Mouse (Mus musculus): ENCODE results near the gene Usp37. TPM values are rescaled to one million over a fixed set of nuclear protein-coding genes. Genes with fewer than 3 reads are reported as not detected.

Gene Usp37
- polyA plus RNA-seq, 1 experiment from 2014 or later: 35.9 TPM

DNA sequence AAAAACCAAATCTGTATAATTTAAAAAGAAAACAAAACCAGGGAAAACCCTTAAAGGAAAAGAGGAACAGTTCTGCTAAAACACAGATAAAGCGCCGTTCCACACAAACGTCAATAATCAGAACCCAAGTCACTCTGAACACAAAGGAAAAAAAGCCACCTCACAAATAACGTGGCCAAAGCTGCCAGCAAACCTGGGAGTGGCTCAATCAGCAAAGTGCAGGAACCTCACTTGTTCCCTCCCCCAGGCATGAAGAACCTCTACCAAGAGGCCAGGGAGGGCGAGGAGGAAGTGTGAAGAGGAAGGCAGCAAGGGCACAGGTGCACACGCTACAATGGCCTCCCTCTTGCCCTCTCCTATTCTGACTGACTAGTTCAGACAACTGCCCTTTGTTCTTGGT lies 108.5 kb downstream of the Usp37 start:
- ATAC-seq: no peak
- no peaks in the 10 kb centered on the region; the same call in none of the 2 replicates for H3K36me3 ChIP-seq (ENCODE audit: control insufficient read depth, insufficient read depth)
- no peaks in the 10 kb centered on the region for H3K27me3 ChIP-seq (replicated peaks; ENCODE audit: control insufficient read depth, insufficient read depth, low read length)

GRCm38 (mm10) chr1:74434596-74434995 lies 109.5 kb downstream of the Usp37 start:
- Histone ChIP-seq H3K27ac (ENCODE audit: low read length) (no peak overlapping the region), H3K4me2 (ENCODE audit: low read length) (no peak overlapping the region), H3K4me3 (replicated peaks; ENCODE audit: low read length) (no peak overlapping the region), H3K27me3 (replicated peaks; ENCODE audit: control insufficient read depth, insufficient read depth, low read length) (no peaks in the 10 kb centered on the region), H3K4me1 (replicated peaks; ENCODE audit: control insufficient read depth, insufficient read depth, low read length) (no peaks in the 10 kb centered on the region), H3K9ac (replicated peaks; ENCODE audit: low read depth, low read length) (no peak overlapping the region), H3K36me3 (ENCODE audit: control insufficient read depth, insufficient read depth) (no peaks in the 10 kb centered on the region; the same call in 1 of the 2 replicates), H3K9me3 (ENCODE audit: control insufficient read depth, low read length) (no peaks in the 10 kb centered on the region)
- no peak for ATAC-seq
- 75% methylated on average over 5 of the region's 5 CpGs for WGBS

More for the DNA sequence above, 108.5 kb downstream of the Usp37 start:
- Histone ChIP-seq H3K27ac (ENCODE audit: low read length) (no peak overlapping the region), H3K9ac (replicated peaks; ENCODE audit: low read depth, low read length) (no peak overlapping the region), H3K4me1 (replicated peaks; ENCODE audit: control insufficient read depth, insufficient read depth, low read length) (no peaks in the 10 kb centered on the region), H3K9me3 (ENCODE audit: control insufficient read depth, low read length) (no peaks in the 10 kb centered on the region), H3K4me2 (ENCODE audit: low read length) (no peak overlapping the region), H3K4me3 (replicated peaks; ENCODE audit: low read length) (no peak overlapping the region)
- WGBS: 87% methylated on average over 6 of the region's 6 CpGs

- Histone ChIP-seq H3K9me3 (ENCODE audit: control insufficient read depth, low read length) (no peaks in the 10 kb centered on the region), H3K4me2 (ENCODE audit: low read length) (no peak overlapping the region), H3K36me3 (ENCODE audit: control insufficient read depth, insufficient read depth) (no peaks in the 10 kb centered on the region; the same call in 1 of the 2 replicates), H3K4me3 (replicated peaks; ENCODE audit: low read length) (no peak overlapping the region), H3K9ac (replicated peaks; ENCODE audit: low read depth, low read length) (no peak overlapping the region), H3K27me3 (replicated peaks; ENCODE audit: control insufficient read depth, insufficient read depth, low read length) (no peaks in the 10 kb centered on the region), H3K27ac (ENCODE audit: low read length) (no peak overlapping the region), H3K4me1 (replicated peaks; ENCODE audit: control insufficient read depth, insufficient read depth, low read length) (no peaks in the 10 kb centered on the region)
- WGBS: 94% methylated on average over 6 of the region's 6 CpGs
- ATAC-seq: no peak
Measured at GRCm38 (mm10) chr1:74433220-74433619, 110.9 kb downstream of the Usp37 start.

DNA sequence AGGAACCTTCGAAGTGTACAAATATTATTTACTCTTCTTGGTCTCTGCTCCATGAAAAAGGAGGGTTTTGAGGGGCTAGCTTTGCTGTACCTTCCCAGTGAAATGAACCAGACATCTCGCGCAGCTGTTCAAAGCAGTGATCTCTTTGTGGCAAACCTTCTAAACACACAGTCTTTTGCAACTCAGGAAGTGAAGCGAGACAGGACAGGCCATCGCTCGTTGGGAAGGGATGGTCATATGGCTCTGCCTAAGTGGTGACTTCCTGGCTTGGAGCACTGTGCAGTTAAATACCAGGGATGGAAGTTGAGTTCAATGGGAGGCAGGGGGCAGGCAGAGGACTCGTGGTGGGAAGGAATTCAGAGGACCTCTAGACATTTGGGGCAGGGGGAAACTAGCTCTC lies 118.2 kb downstream of the Usp37 start:
- WGBS: 86% methylated on average over 7 of the region's 7 CpGs
- Histone ChIP-seq H3K4me2 (ENCODE audit: low read length) (no peak overlapping the region), H3K4me3 (replicated peaks; ENCODE audit: low read length) (no peak overlapping the region), H3K36me3 (ENCODE audit: control insufficient read depth, insufficient read depth) (no peaks in the 10 kb centered on the region), H3K27ac (ENCODE audit: low read length) (no peak overlapping the region), H3K27me3 (replicated peaks; ENCODE audit: control insufficient read depth, insufficient read depth, low read length) (no peaks in the 10 kb centered on the region), H3K9ac (replicated peaks; ENCODE audit: low read depth, low read length) (no peak overlapping the region), H3K9me3 (ENCODE audit: control insufficient read depth, low read length) (no peaks in the 10 kb centered on the region), H3K4me1 (replicated peaks; ENCODE audit: control insufficient read depth, insufficient read depth, low read length) (no peaks in the 10 kb centered on the region)
- no peak for ATAC-seq

- Histone ChIP-seq H3K36me3 (ENCODE audit: control insufficient read depth, insufficient read depth) (no peaks in the 10 kb centered on the region), H3K4me3 (replicated peaks; ENCODE audit: low read length) (no peak overlapping the region), H3K4me1 (replicated peaks; ENCODE audit: control insufficient read depth, insufficient read depth, low read length) (no peaks in the 10 kb centered on the region), H3K9me3 (ENCODE audit: control insufficient read depth, low read length) (no peaks in the 10 kb centered on the region), H3K4me2 (ENCODE audit: low read length) (no peak overlapping the region), H3K9ac (replicated peaks; ENCODE audit: low read depth, low read length) (no peak overlapping the region), H3K27me3 (replicated peaks; ENCODE audit: control insufficient read depth, insufficient read depth, low read length) (no peaks in the 10 kb centered on the region), H3K27ac (ENCODE audit: low read length) (no peak overlapping the region)
- WGBS: 41% methylated on average over 8 of the region's 8 CpGs
- ATAC-seq: no peak
Measured at GRCm38 (mm10) chr1:74423147-74423546, 120.9 kb downstream of the Usp37 start.

GRCm38 (mm10) chr1:74419440-74419794 lies 124.7 kb downstream of the Usp37 start:
- Histone ChIP-seq H3K27me3 (replicated peaks; ENCODE audit: control insufficient read depth, insufficient read depth, low read length) (no peaks in the 10 kb centered on the region), H3K4me3 (replicated peaks; ENCODE audit: low read length) (no peak overlapping the region), H3K4me1 (replicated peaks; ENCODE audit: control insufficient read depth, insufficient read depth, low read length) (no peaks in the 10 kb centered on the region), H3K36me3 (ENCODE audit: control insufficient read depth, insufficient read depth) (no peaks in the 10 kb centered on the region), H3K9me3 (ENCODE audit: control insufficient read depth, low read length) (no peaks in the 10 kb centered on the region), H3K4me2 (ENCODE audit: low read length) (no peak overlapping the region), H3K9ac (replicated peaks; ENCODE audit: low read depth, low read length) (no peak overlapping the region), H3K27ac (ENCODE audit: low read length) (no peak overlapping the region)
- no peak for ATAC-seq
- 74% methylated on average over 9 of the region's 9 CpGs for WGBS

- Histone ChIP-seq H3K9me3 (ENCODE audit: control insufficient read depth, low read length) (no peaks in the 10 kb centered on the region), H3K9ac (replicated peaks; ENCODE audit: low read depth, low read length) (no peak overlapping the region), H3K36me3 (ENCODE audit: control insufficient read depth, insufficient read depth) (no peaks in the 10 kb centered on the region), H3K4me1 (replicated peaks; ENCODE audit: control insufficient read depth, insufficient read depth, low read length) (no peaks in the 10 kb centered on the region), H3K4me3 (replicated peaks; ENCODE audit: low read length) (no peak overlapping the region), H3K27me3 (replicated peaks; ENCODE audit: control insufficient read depth, insufficient read depth, low read length) (no peaks in the 10 kb centered on the region), H3K4me2 (ENCODE audit: low read length) (no peak overlapping the region), H3K27ac (ENCODE audit: low read length) (no peak overlapping the region)
- ATAC-seq: no peak
- WGBS: 69% methylated on average over 17 of the region's 17 CpGs
Measured at GRCm38 (mm10) chr1:74418747-74419439, 125.2 kb downstream of the Usp37 start.

DNA sequence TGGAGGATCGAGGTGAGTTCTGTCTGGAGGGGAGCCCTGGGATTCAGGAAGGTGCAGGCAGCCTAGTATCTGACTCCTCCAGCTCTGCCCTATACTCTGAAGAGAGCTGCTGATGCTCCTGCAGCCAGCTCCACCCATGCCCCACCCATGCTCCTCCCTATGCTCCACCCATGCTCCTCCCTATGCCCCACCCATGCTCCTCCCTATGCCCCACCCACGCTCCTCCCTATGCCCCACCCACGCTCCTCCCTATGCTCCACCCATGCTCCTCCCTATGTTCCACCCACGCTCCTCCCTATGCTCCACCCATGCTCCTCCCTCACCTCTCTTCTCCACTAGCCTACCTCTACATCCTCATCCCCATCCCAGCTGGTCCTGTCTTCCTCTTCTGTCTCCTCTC lies 128.9 kb downstream of the Usp37 start:
- H3K9me3 ChIP-seq (ENCODE audit: control insufficient read depth, low read length): no peaks in the 10 kb centered on the region
- H3K4me1 ChIP-seq (replicated peaks; ENCODE audit: control insufficient read depth, insufficient read depth, low read length): no peaks in the 10 kb centered on the region
- no peak overlapping the region for H3K4me3 ChIP-seq (replicated peaks; ENCODE audit: low read length)
- H3K4me2 ChIP-seq (ENCODE audit: low read length): no peak overlapping the region
- no peak for ATAC-seq
- H3K27ac ChIP-seq (ENCODE audit: low read length): no peak overlapping the region
- H3K27me3 ChIP-seq (replicated peaks; ENCODE audit: control insufficient read depth, insufficient read depth, low read length): no peaks in the 10 kb centered on the region
- no peaks in the 10 kb centered on the region for H3K36me3 ChIP-seq (ENCODE audit: control insufficient read depth, insufficient read depth)
- H3K9ac ChIP-seq (replicated peaks; ENCODE audit: low read depth, low read length): no peak overlapping the region
- 45% methylated on average over 4 of the region's 4 CpGs for WGBS

- 81% methylated on average over 8 of the region's 8 CpGs for WGBS
- Histone ChIP-seq H3K27me3 (replicated peaks; ENCODE audit: control insufficient read depth, insufficient read depth, low read length) (no peaks in the 10 kb centered on the region), H3K9me3 (ENCODE audit: control insufficient read depth, low read length) (no peaks in the 10 kb centered on the region), H3K36me3 (ENCODE audit: control insufficient read depth, insufficient read depth) (no peaks in the 10 kb centered on the region), H3K9ac (replicated peaks; ENCODE audit: low read depth, low read length) (no peak overlapping the region), H3K27ac (ENCODE audit: low read length) (no peak overlapping the region), H3K4me3 (replicated peaks; ENCODE audit: low read length) (no peak overlapping the region), H3K4me1 (replicated peaks; ENCODE audit: control insufficient read depth, insufficient read depth, low read length) (no peaks in the 10 kb centered on the region), H3K4me2 (ENCODE audit: low read length) (no peak overlapping the region)
- ATAC-seq: no peak
Measured at GRCm38 (mm10) chr1:74412711-74413110, 131.4 kb downstream of the Usp37 start.

Data from forebrain, embryonic 16.5 days (tissue).